Mouse (Mus musculus): Measurements from ENCODE around the gene Ttn.

DNA sequence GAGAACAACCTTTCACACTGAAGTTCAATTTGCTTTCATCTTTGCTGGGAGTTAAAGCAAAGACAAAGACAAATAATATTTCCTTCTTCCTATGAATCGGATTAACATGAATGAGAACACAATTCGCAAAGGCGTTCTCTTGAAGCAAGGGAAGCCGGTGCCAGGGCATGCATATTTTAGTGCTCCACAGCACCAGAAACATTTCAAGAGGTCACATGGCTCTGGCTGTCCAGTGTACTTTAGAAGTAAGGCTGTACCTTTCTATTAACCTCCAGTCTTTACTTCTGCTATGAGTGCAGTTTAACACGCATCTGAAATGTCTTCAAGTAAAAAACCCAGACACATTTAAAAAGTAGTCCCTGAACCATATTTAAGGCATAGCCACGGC is 20.3 kb downstream of the Ttn start:
- no peak for TF ChIP-seq NRF1 (IDR thresholded peaks at IDR 0.05; ENCODE audit: insufficient read depth, low read depth, low read length, poor library complexity, severe bottlenecking)
- no peak for TF ChIP-seq CHD2 (IDR thresholded peaks at IDR 0.05; ENCODE audit: low read length)
- TF ChIP-seq ZC3H11A (IDR thresholded peaks at IDR 0.05; ENCODE audit: low read depth, low read length), result no peak
- TF ChIP-seq MEF2A (IDR thresholded peaks at IDR 0.05; ENCODE audit: extremely low read depth, insufficient replicate concordance, low read depth, low read length, poor library complexity, severe bottlenecking), result no peak
- no peak for TF ChIP-seq CTCF (IDR thresholded peaks at IDR 0.05 in 2 of 3, conservative IDR thresholded peaks at IDR 0.05 in 1 of 3; ENCODE audit: control insufficient read depth in 1 of 3, insufficient read depth in 1 of 3, low read depth in 2 of 3, low read length in 3 of 3, poor library complexity in 1 of 3, severe bottlenecking in 1 of 3)
- TF ChIP-seq CHD1 (IDR thresholded peaks at IDR 0.05; ENCODE audit: low read depth, low read length), result no peak
- TF ChIP-seq MAX (IDR thresholded peaks at IDR 0.05; ENCODE audit: low read length), result no peak
- TF ChIP-seq BHLHE40 (IDR thresholded peaks at IDR 0.05; ENCODE audit: borderline replicate concordance, low read depth, low read length), result no peak
- TF ChIP-seq POLR2A (IDR thresholded peaks at IDR 0.05; ENCODE audit: control insufficient read depth in 1 of 2, insufficient read depth in 1 of 2, low read depth in 1 of 2, low read length in 2 of 2, poor library complexity in 1 of 2), result no peak
- no peak for TF ChIP-seq ETS1 (IDR thresholded peaks at IDR 0.05; ENCODE audit: low read depth, low read length)
- TF ChIP-seq USF2 (IDR thresholded peaks at IDR 0.05; ENCODE audit: borderline replicate concordance in 1 of 2, insufficient read depth in 1 of 2, low read depth in 1 of 2, low read length in 2 of 2), result no peak
- TF ChIP-seq RAD21 (IDR thresholded peaks at IDR 0.05; ENCODE audit: low read depth, low read length), result no peak
- no peak for TF ChIP-seq ZNF384 (IDR thresholded peaks at IDR 0.05; ENCODE audit: low read depth, low read length)

All from MEL (cell line).